Comparison of ENCODE assay signal across 25 mouse cellular contexts in genomic region chr9:108032126-108032525, GRCm38 (mm10). TPM values are rescaled to one million over a fixed set of nuclear protein-coding genes. Genes with fewer than 3 reads are reported as not detected.
"Had no signal": no experiment of that assay in that cellular context is flagged by ENCODE, and none has a peak within 500 bp of the region (broad histone marks: within the 10 kb centered on the region; RNA-seq: fewer than 3 reads in every experiment).

No protein-coding gene starts in this region.

- H3K4me1 ChIP-seq: lung, embryonic 15.5 days; midbrain, embryonic 10.5 days; midbrain, embryonic 12.5 days; neural tube, embryonic 13.5 days; neural tube, embryonic 15.5 days had no signal

- H3K9me3 ChIP-seq: lung, embryonic 15.5 days; midbrain, embryonic 12.5 days; neural tube, embryonic 13.5 days; neural tube, embryonic 15.5 days had no signal

- H3K4me3 ChIP-seq: lung, embryonic 15.5 days; midbrain, embryonic 10.5 days; midbrain, embryonic 12.5 days; myocyte; neural tube, embryonic 13.5 days; neural tube, embryonic 15.5 days had no signal

- H3K27ac ChIP-seq: lung, embryonic 15.5 days; macrophage; midbrain, embryonic 10.5 days; midbrain, embryonic 12.5 days; neural tube, embryonic 13.5 days; neural tube, embryonic 15.5 days had no signal

- H3K27me3 ChIP-seq: lung, embryonic 15.5 days; midbrain, embryonic 12.5 days; neural tube, embryonic 13.5 days; neural tube, embryonic 15.5 days had no signal

- ATAC-seq: liver, postnatal 0 days; lung, postnatal 0 days; midbrain, embryonic 16.5 days had no signal

- DNase-seq: liver, postnatal 0 days; lung, adult 2 months; lung, postnatal 14 days; lung, postnatal 36 days; midbrain, embryonic 14.5 days; retina, postnatal 1 day; right cerebral cortex, adult 18-20 months; right cerebral cortex, postnatal 25 days; right cerebral cortex, postnatal 4 days; spleen, adult 18-20 months; thymus, adult 18-20 months; thymus, postnatal 14 days; thymus, postnatal 36 days had no signal

RNA-seq across cellular contexts. Expression of gene Gm20662, which starts 36.0 kb away (rescaled TPM):
- total RNA-seq: megakaryocyte, adult 5-6 weeks; megakaryocyte-erythroid progenitor cell, adult 5-6 weeks had no signal
- polyA plus RNA-seq: liver, postnatal 0 days; midbrain, embryonic 14.5 days; neural tube, embryonic 13.5 days; thymus, postnatal 0 days had no signal

RNA-seq across cellular contexts. Expression of gene Cdhr4, which starts 39.8 kb away (rescaled TPM):
- polyA plus RNA-seq: myocyte had no signal
